Mouse (Mus musculus) thymus, adult 18-20 months (tissue): Measurements from ENCODE around the gene Mpp1.
"Not testable (repeated sequence)": the region's sequence is repeated elsewhere in the genome, so short reads cannot be mapped to it uniquely, and the experiment has no call there.

ENCODE experiments used
- DNase-seq, 2 experiments: peaks; one replicate each; pipeline ENCODE4 v3.0.0; 2022; ENCODE audit warnings: mixed read lengths in 2 of 2

The Mpp1 gene

GRCm38 (mm10) chrX:75130467-75131160 lies at the start of gene Mpp1:
Gene Mpp1 (minus strand): TSS chrX:75131016.
- DNase-seq, result peak; percentile 76 to 79

- DNase-seq, result no peak
Measured at GRCm38 (mm10) chrX:75163670-75164069, 32.9 kb upstream of the Mpp1 start, which contains the start of gene Smim9. Gene Smim9 (minus strand): TSS chrX:75163770.

GRCm38 (mm10) chrX:75155576-75156243 lies 24.9 kb upstream of the Mpp1 start:
- peak in 1 of 2 experiments; percentile 12 for DNase-seq

GRCm38 (mm10) chrX:75152249-75152648 lies 21.4 kb upstream of the Mpp1 start:
- no peak for DNase-seq

- no peak for DNase-seq
Measured at GRCm38 (mm10) chrX:75150304-75150703, 19.5 kb upstream of the Mpp1 start.

- DNase-seq, result no peak
Measured at GRCm38 (mm10) chrX:75148414-75148813, 17.6 kb upstream of the Mpp1 start.

- not testable (repeated sequence) for DNase-seq
Measured at GRCm38 (mm10) chrX:75143124-75143555, 12.3 kb upstream of the Mpp1 start.

- no peak for DNase-seq
Measured at GRCm38 (mm10) chrX:75138182-75138581, 7.4 kb upstream of the Mpp1 start.

GRCm38 (mm10) chrX:75137729-75138128 lies 6.9 kb upstream of the Mpp1 start:
- no peak for DNase-seq

- no peak for DNase-seq
Measured at GRCm38 (mm10) chrX:75136938-75137337, 6.1 kb upstream of the Mpp1 start.

GRCm38 (mm10) chrX:75129474-75129873 lies 1.3 kb downstream of the Mpp1 start:
- no peak for DNase-seq

- DNase-seq, result peak in 1 of 2 experiments; percentile 20
Measured at GRCm38 (mm10) chrX:75128333-75128980, 2.4 kb downstream of the Mpp1 start.

GRCm38 (mm10) chrX:75126893-75127292 lies 3.9 kb downstream of the Mpp1 start:
- DNase-seq, result no peak

GRCm38 (mm10) chrX:75125606-75126005 lies 5.2 kb downstream of the Mpp1 start:
- DNase-seq, result no peak

GRCm38 (mm10) chrX:75115550-75115949 lies 15.3 kb downstream of the Mpp1 start:
- DNase-seq, result no peak

GRCm38 (mm10) chrX:75102293-75102692 lies 28.5 kb downstream of the Mpp1 start:
- no peak for DNase-seq

GRCm38 (mm10) chrX:75098799-75099198 lies 32.0 kb downstream of the Mpp1 start:
- no peak for DNase-seq

- no peak for DNase-seq
Measured at GRCm38 (mm10) chrX:75096163-75096770, 34.5 kb downstream of the Mpp1 start.

- peak; percentile 91 to 95 for DNase-seq
Measured at GRCm38 (mm10) chrX:75095369-75096162, 35.2 kb downstream of the Mpp1 start, which contains the start of gene Dkc1. Gene Dkc1 (plus strand): TSS chrX:75095854.

GRCm38 (mm10) chrX:75085654-75086053 lies 45.2 kb downstream of the Mpp1 start:
- no peak for DNase-seq

GRCm38 (mm10) chrX:75084774-75085508 lies 45.9 kb downstream of the Mpp1 start, which contains the start of gene Gab3:
Gene Gab3 (minus strand): TSS chrX:75085458.
- peak; percentile 67 to 68 for DNase-seq
